Mouse (Mus musculus): ENCODE measurements at regions not wholly inside any gene's neighbourhood (a gene's known extent, or its start where the extent isn't known, plus 50 kb on each side); places are given as distances from the start of the nearest gene placed in this dataset.
"Not testable (repeated sequence)": the region's sequence is repeated elsewhere in the genome, so short reads cannot be mapped to it uniquely, and the experiment has no call there.

- DNase-seq = no peak
Observed at GRCm38 (mm10) chr15:41283199-41283598, 1149.0 kb downstream of the 9330182O14Rik start.

- DNase-seq = no peak
Observed at GRCm38 (mm10) chr15:41286809-41287413, 1152.7 kb downstream of the 9330182O14Rik start.

GRCm38 (mm10) chr15:41297419-41297818, 1163.3 kb downstream of the 9330182O14Rik start:
- DNase-seq = no peak

GRCm38 (mm10) chr15:41306638-41307037, 1172.5 kb downstream of the 9330182O14Rik start:
- no peak for DNase-seq

GRCm38 (mm10) chr15:41311728-41312320, 1177.7 kb downstream of the 9330182O14Rik start:
- DNase-seq = no peak

- DNase-seq = no peak
Observed at GRCm38 (mm10) chr15:41314916-41315315, 1180.8 kb downstream of the 9330182O14Rik start.

GRCm38 (mm10) chr15:41325633-41326252, 1191.6 kb downstream of the 9330182O14Rik start:
- peak; percentile 70 for DNase-seq

- no peak for DNase-seq
Observed at GRCm38 (mm10) chr15:41329286-41329685, 1195.1 kb downstream of the 9330182O14Rik start.

- DNase-seq = no peak
Observed at GRCm38 (mm10) chr15:41330085-41330484, 1195.9 kb downstream of the 9330182O14Rik start.

- DNase-seq = no peak
Observed at GRCm38 (mm10) chr15:41332451-41332850, 1198.3 kb downstream of the 9330182O14Rik start.

GRCm38 (mm10) chr15:41333165-41333564, 1199.0 kb downstream of the 9330182O14Rik start:
- DNase-seq = no peak

- not testable (repeated sequence) for DNase-seq
Observed at GRCm38 (mm10) chr15:41340621-41341020, 1206.5 kb downstream of the 9330182O14Rik start.

GRCm38 (mm10) chr15:41345554-41345953, 1211.4 kb downstream of the 9330182O14Rik start:
- no peak for DNase-seq

GRCm38 (mm10) chr15:41347221-41347620, 1213.1 kb downstream of the 9330182O14Rik start:
- no peak for DNase-seq

- DNase-seq = no peak
Observed at GRCm38 (mm10) chr15:41352129-41352528, 1218.0 kb downstream of the 9330182O14Rik start.

GRCm38 (mm10) chr15:41359276-41359675, 1225.1 kb downstream of the 9330182O14Rik start:
- DNase-seq = no peak

- no peak for DNase-seq
Observed at GRCm38 (mm10) chr15:41374669-41375068, 1240.5 kb downstream of the 9330182O14Rik start.

GRCm38 (mm10) chr15:41375906-41376305, 1241.7 kb downstream of the 9330182O14Rik start:
- no peak for DNase-seq

- DNase-seq = no peak
Observed at GRCm38 (mm10) chr15:41379637-41380036, 1245.5 kb downstream of the 9330182O14Rik start.

- DNase-seq = no peak
Observed at GRCm38 (mm10) chr15:41380429-41380828, 1246.3 kb downstream of the 9330182O14Rik start.

GRCm38 (mm10) chr15:41390699-41391098, 1256.5 kb downstream of the 9330182O14Rik start:
- DNase-seq = no peak

All from lung, postnatal 36 days (tissue).